Mouse (Mus musculus) heart, embryonic 14.5 days (tissue): ENCODE measurements around the gene Cnpy2. TPM values are rescaled to one million over a fixed set of nuclear protein-coding genes. Genes with fewer than 3 reads are reported as not detected.
"Not testable (repeated sequence)": the region's sequence is repeated elsewhere in the genome, so short reads cannot be mapped to it uniquely, and the experiment has no call there.

Experiments used
- ATAC-seq: fragments of 200-750 bp; cut with Nextera tagmentation; 2 replicates; pipeline ENCODE4 v1.8.0; 2017; ENCODE audit warnings: low read depth, moderate TSS enrichment; ENCODE audit not compliant: insufficient number of reproducible peaks, insufficient read depth, low FRiP score
- H3K27ac ChIP-seq, 2 experiments: fragments of 200-500 bp in 1 of 2; fragments of 300-500 bp in 1 of 2; sonication (generic) in 1 of 2; replicated peaks in 1 of 2; 2 replicates each; pipeline ENCODE4 v1.5.1; 2012 to 2014; ENCODE audit warnings: low read depth in 2 of 2, low read length in 2 of 2, control low read depth in 1 of 2, mild to moderate bottlenecking in 1 of 2, mixed read lengths in 1 of 2; ENCODE audit not compliant: control insufficient read depth in 1 of 2, insufficient read depth in 1 of 2
- H3K27me3 ChIP-seq: fragments of 300-500 bp; sonication (generic); 2 replicates; pipeline ENCODE4 v1.6.1; 2014; ENCODE audit warnings: mild to moderate bottlenecking, low read length, control low read depth; ENCODE audit not compliant: control insufficient read depth, insufficient read depth
- H3K36me3 ChIP-seq: fragments of 300-500 bp; sonication (generic); 2 replicates; pipeline ENCODE4 v1.6.1; 2014; ENCODE audit warnings: mild to moderate bottlenecking, control low read depth, low read length, mixed read lengths; ENCODE audit not compliant: control insufficient read depth, insufficient read depth
- H3K4me1 ChIP-seq, 2 experiments: fragments of 200-500 bp in 1 of 2; fragments of 300-500 bp in 1 of 2; sonication (generic) in 1 of 2; 2 replicates each; pipeline ENCODE4 v1.6.1; 2012 to 2014; ENCODE audit warnings: low read length in 2 of 2, control low read depth in 1 of 2, mixed read lengths in 1 of 2; ENCODE audit not compliant: control insufficient read depth in 2 of 2, insufficient read depth in 2 of 2
- H3K4me2 ChIP-seq: fragments of 300-500 bp; sonication (generic); 2 replicates; pipeline ENCODE4 v1.6.1; 2014; ENCODE audit warnings: mild to moderate bottlenecking, low read length
- H3K4me3 ChIP-seq, 2 experiments: fragments of 200-500 bp in 1 of 2; fragments of 300-500 bp in 1 of 2; sonication (generic) in 1 of 2; 2 replicates each; pipeline ENCODE4 v1.5.1; 2012 to 2014; ENCODE audit warnings: low read length in 2 of 2, mild to moderate bottlenecking in 2 of 2, control low read depth in 1 of 2, low read depth in 1 of 2, moderate library complexity in 1 of 2; ENCODE audit not compliant: control insufficient read depth in 1 of 2, insufficient read depth in 1 of 2
- H3K9ac ChIP-seq: fragments of 300-500 bp; sonication (generic); 2 replicates; pipeline ENCODE4 v1.6.1; 2014; ENCODE audit warnings: mild to moderate bottlenecking, low read length
- H3K9me3 ChIP-seq: fragments of 300-500 bp; sonication (generic); 2 replicates; pipeline ENCODE4 v1.6.1; 2016; ENCODE audit warnings: low read length, control low read depth; ENCODE audit not compliant: control insufficient read depth
- WGBS: fragments of 180-500 bp; shearing (Covaris S2); extraction: QIAGEN DNeasy Blood & Tissue Kit; methylation state at CpG from one replicate; pipeline ENCODE4 v1.1.7; 2014; 5-methylcytosine and 5-hydroxymethylcytosine counted together
- polyA plus RNA-seq: library from polyadenylated mRNA; unstranded; fragments of >200 nt; fragmentation: Nextera tagmentation; extraction: Ambion mirVana; gene quantifications from 2 replicates; pipeline ENCODE4 v1.2.1, GENCODE M21; 2014

Cnpy2 gene
- polyA plus RNA-seq, 1 experiment from 2014 or later, result 243 TPM

DNA sequence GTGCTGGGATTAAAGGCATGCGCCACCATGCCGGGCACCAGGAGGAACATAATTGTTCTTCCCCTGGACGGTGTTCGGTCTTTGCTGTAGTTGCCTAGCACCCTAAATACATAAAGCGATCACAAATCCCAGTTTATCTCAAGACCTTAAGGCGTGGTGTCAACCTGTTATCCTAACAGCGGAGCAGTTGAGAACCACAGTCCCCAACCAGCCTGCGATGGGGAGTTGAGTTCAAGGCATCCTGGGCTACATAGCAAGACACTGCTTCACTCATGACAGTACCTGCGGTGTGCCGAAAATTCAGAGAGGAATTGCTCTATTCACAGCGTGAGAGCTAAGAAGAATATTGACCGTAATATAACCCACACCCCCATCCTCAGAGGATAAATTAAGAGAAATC lies 618 bp upstream of the Cnpy2 start:
- Histone ChIP-seq H3K4me2 (peak overlapping the region; percentile 73), H3K4me3 (peak overlapping the region; percentile 15 to 82; a peak in 3 of 4 replicates), H3K9ac (peak overlapping the region; percentile 96), H3K27ac (no peak overlapping the region), H3K4me1 (peaks cover 7 to 17% of the 10 kb centered on the region in 2 experiments), H3K9me3 (no peaks in the 10 kb centered on the region), H3K27me3 (no peaks in the 10 kb centered on the region), H3K36me3 (peaks cover 68% of the 10 kb centered on the region)
- WGBS, result 49% methylated on average over 12 of the region's 12 CpGs
- no peak for ATAC-seq

- Histone ChIP-seq H3K27ac (no peak overlapping the region), H3K4me3 (peak overlapping the region; percentile 82 to 87), H3K4me1 (peaks cover 7 to 17% of the 10 kb centered on the region in 2 experiments), H3K9ac (peak overlapping the region; percentile 96), H3K27me3 (no peaks in the 10 kb centered on the region), H3K4me2 (peak overlapping the region; percentile 73), H3K36me3 (peaks cover 68% of the 10 kb centered on the region), H3K9me3 (no peaks in the 10 kb centered on the region)
- 78% methylated on average over 8 of the region's 8 CpGs for WGBS
- no peak for ATAC-seq
Observed at GRCm38 (mm10) chr10:128323516-128323915, 1.3 kb downstream of the Cnpy2 start.

- Histone ChIP-seq H3K4me3 (no peak overlapping the region), H3K4me2 (no peak overlapping the region), H3K36me3 (peaks cover 49% of the 10 kb centered on the region), H3K27ac (no peak overlapping the region), H3K4me1 (peaks cover 5 to 10% of the 10 kb centered on the region in 2 experiments), H3K9me3 (no peaks in the 10 kb centered on the region), H3K9ac (no peak overlapping the region), H3K27me3 (no peaks in the 10 kb centered on the region)
- no peak for ATAC-seq
- 91% methylated on average over 8 of the region's 8 CpGs for whole genome bisulfite sequencing
Observed at GRCm38 (mm10) chr10:128326825-128327224, 4.6 kb downstream of the Cnpy2 start.

- no peak for ATAC-seq
- peaks cover 49% of the 10 kb centered on the region for H3K36me3 ChIP-seq
Observed at GRCm38 (mm10) chr10:128327610-128328009, 5.4 kb downstream of the Cnpy2 start.

DNA sequence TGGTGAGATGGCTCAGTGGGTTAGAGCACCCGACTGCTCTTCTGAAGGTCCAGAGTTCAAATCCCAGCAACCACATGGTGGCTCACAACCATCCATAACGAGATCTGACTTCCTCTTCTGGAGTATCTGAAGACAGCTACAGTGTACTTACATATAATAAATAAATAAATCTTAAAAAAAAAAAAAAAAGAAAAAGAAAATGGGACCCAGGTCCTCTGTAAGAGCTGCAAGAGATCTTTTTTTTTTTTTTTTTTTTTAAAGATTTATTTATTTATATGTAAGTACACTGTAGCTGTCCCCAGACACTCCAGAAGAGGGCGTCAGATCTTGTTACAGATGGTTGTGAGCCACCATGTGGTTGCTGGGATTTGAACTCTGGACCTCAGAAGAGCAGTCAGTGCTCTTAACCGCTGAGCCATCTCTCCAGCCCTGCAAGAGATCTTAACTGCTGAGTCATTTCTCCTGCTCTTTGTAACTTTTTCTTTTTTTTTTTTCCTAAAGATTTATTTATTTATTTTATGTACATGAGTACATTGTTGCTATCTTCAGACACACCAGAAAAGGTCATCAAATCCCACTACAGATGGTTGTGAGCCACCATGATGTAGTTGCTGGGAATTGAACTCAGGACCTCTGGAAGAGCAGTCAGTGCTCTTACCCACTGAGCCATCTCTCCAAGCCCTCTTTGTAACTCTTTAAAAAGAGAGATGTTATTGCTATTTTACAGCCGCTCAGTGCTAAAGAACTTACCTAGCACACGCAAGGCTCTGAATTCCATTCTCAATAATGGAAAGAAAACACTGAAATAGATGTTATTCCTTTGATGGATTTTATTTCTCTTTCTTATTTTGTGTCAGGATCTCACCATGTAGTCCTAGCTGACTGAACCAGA lies 10.3 kb downstream of the Cnpy2 start:
- H3K9ac ChIP-seq, result not testable (repeated sequence)
- WGBS, result 75% methylated on average over 6 of the region's 6 CpGs

More at GRCm38 (mm10) chr10:128327610-128328009, 5.4 kb downstream of the Cnpy2 start:
- Histone ChIP-seq H3K4me1 (peaks cover 5 to 9% of the 10 kb centered on the region in 2 experiments), H3K9ac (no peak overlapping the region), H3K4me3 (no peak overlapping the region), H3K27ac (no peak overlapping the region), H3K27me3 (no peaks in the 10 kb centered on the region), H3K4me2 (no peak overlapping the region), H3K9me3 (no peaks in the 10 kb centered on the region)
- WGBS, result 91% methylated on average over 10 of the region's 10 CpGs

GRCm38 (mm10) chr10:128335582-128335981 lies 13.3 kb downstream of the Cnpy2 start:
- no peak overlapping the region for H3K9ac ChIP-seq
- peaks cover 8 to 27% of the 10 kb centered on the region in 2 experiments for H3K4me1 ChIP-seq
- 2% methylated on average over 4 of the region's 4 CpGs for WGBS
- ATAC-seq, result no peak
- no peak overlapping the region for H3K4me2 ChIP-seq
- no peaks in the 10 kb centered on the region for H3K9me3 ChIP-seq
- H3K36me3 ChIP-seq, result peaks cover 10% of the 10 kb centered on the region; the same call in 1 of the 2 replicates
- no peak overlapping the region for H3K4me3 ChIP-seq
- no peaks in the 10 kb centered on the region for H3K27me3 ChIP-seq
- H3K27ac ChIP-seq, result peak overlapping the region; percentile 41 to 96; a peak in 2 of 4 replicates

More for the DNA sequence above, 10.3 kb downstream of the Cnpy2 start:
- Histone ChIP-seq H3K4me1 (peaks cover 5 to 10% of the 10 kb centered on the region in 2 experiments; a peak in 3 of 4 replicates), H3K36me3 (peaks cover 16% of the 10 kb centered on the region)
- H3K4me2 ChIP-seq, H3K9me3 ChIP-seq, H3K4me3 ChIP-seq, H3K27ac ChIP-seq, ATAC-seq, H3K27me3 ChIP-seq: not testable (repeated sequence)

DNA sequence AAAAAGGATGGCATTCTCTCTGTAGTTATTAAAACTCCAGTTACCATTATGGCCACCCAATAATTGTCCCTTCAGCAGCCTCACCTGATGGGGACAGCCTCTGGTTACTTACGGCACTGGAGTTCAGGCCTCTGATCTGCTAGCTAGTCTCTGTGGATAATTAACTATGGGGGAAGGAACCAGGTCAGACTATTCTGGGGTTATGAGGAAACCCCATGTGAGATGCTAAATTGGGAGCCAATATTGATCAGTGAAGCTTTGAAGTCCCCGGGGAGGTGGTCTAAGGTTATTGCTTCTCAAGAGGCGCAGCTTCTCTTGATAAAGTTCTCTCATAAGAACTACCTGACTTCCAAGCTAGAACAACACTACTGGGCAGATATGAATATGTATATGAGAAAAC lies 13.9 kb downstream of the Cnpy2 start:
- Histone ChIP-seq H3K4me2 (no peak overlapping the region), H3K27ac (peak overlapping the region; percentile 41 to 96; a peak in 1 of 4 replicates), H3K36me3 (peaks cover 10% of the 10 kb centered on the region; the same call in 1 of the 2 replicates), H3K9me3 (no peaks in the 10 kb centered on the region), H3K27me3 (no peaks in the 10 kb centered on the region), H3K4me3 (no peak overlapping the region), H3K4me1 (peaks cover 8 to 29% of the 10 kb centered on the region in 2 experiments), H3K9ac (no peak overlapping the region)
- WGBS, result 83% methylated on average over 3 of the region's 3 CpGs
- no peak for ATAC-seq
